Mouse (Mus musculus) E14TG2a.4 (cell line): ENCODE measurements around the gene Ddb2.

Source experiments
- CTCF ChIP-seq: conservative IDR thresholded peaks from 2 replicates; pipeline ENCODE4 v1.5.1; 2014; ENCODE audit warnings: low read length
- NANOG ChIP-seq: IDR thresholded peaks from 2 replicates; pipeline ENCODE4 v1.6.1; 2014; ENCODE audit warnings: borderline replicate concordance, low read length, mixed read lengths
- POU5F1 ChIP-seq: IDR thresholded peaks from 2 replicates; pipeline ENCODE4 v1.6.1; 2014; ENCODE audit warnings: low read length, borderline replicate concordance

GRCm38 (mm10) chr2:91279372-91279755, 42.6 kb upstream of the Ddb2 start:
- TF ChIP-seq CTCF (no peak), NANOG (no peak), POU5F1 (no peak)
